8 mouse cellular contexts compared by ENCODE assay signal in the genomic region with DNA sequence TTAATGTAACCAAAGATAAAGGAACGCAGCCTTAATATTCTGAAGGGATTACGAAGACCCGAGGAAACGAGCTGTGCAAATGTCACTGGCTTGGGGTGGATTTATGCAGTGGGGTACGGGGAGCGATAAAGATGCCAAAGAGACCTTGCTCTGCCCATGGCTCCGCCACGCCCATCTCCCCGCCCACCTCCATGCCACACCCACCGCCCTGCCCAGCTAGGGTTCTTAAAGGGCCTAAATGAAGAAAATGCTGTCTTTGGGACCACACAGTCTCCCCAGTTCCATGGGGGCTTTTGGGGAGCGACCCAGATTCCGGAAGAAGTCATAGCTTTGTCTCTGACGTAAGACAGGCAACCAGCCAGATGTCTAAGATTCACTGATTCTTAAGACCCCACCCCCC.
DNase-seq lines count a peak whose midpoint lies in the region; ATAC-seq and TF ChIP-seq lines count a peak whose summit lies in the region.

No protein-coding gene starts in this region.

- peak; percentile 57 for DNase-seq in testis, postnatal 10 days (ENCODE audit: low spot score)
- DNase-seq in testis, postnatal 14 days (ENCODE audit: low spot score) = no peak
- peak; percentile 69 for DNase-seq in embryo, embryonic 11 days
- DNase-seq in midbrain, embryonic 11.5 days (ENCODE audit: low spot score, missing footprints) = peak; percentile 90
- DNase-seq in right cerebral cortex, adult 18-20 months = no peak
- no peak for DNase-seq in left cerebral cortex, adult 2 months (ENCODE audit: extremely low spot score in 1 of 2, low spot score in 2 of 2)

- intact Hi-C loops in left cerebral cortex, adult 2 months (cut with DNase I) = no loop called here

- H3K9ac ChIP-seq in intestine, postnatal 0 days (ENCODE audit: low read depth, low read length) = no peak overlapping the region
- H3K9ac ChIP-seq in midbrain, embryonic 11.5 days (ENCODE audit: low read length) = no peak overlapping the region

- WGBS in intestine, postnatal 0 days = 9% methylated on average over 13 of the region's 13 CpGs
- 10% methylated on average over 13 of the region's 13 CpGs for WGBS in midbrain, embryonic 11.5 days

- no peak for ATAC-seq in intestine, postnatal 0 days
- 0 out of 2 replicates have a peak, but pooled peaks have one; percentile 62 for ATAC-seq in midbrain, embryonic 11.5 days (ENCODE audit: low FRiP score)
- no peak for ATAC-seq in frontal cortex, adult (ENCODE audit: low TSS enrichment)

- no peak overlapping the region for H3K4me3 ChIP-seq in intestine, postnatal 0 days (ENCODE audit: low read depth, low read length)
- H3K4me3 ChIP-seq in midbrain, embryonic 11.5 days (ENCODE audit: low read depth, low read length) = no peak overlapping the region
- H3K4me3 ChIP-seq in left cerebral cortex, adult 2 months = no peak overlapping the region

- no peaks in the 10 kb centered on the region for H3K36me3 ChIP-seq in intestine, postnatal 0 days (ENCODE audit: control insufficient read depth, insufficient read depth)
- no peaks in the 10 kb centered on the region for H3K36me3 ChIP-seq in midbrain, embryonic 11.5 days (ENCODE audit: control insufficient read depth, insufficient read depth, low read length)

- H3K27ac ChIP-seq in intestine, postnatal 0 days (ENCODE audit: low read depth, low read length) = no peak overlapping the region
- no peak overlapping the region for H3K27ac ChIP-seq in midbrain, embryonic 11.5 days (ENCODE audit: low read depth, low read length)
- no peak overlapping the region for H3K27ac ChIP-seq in left cerebral cortex, adult 2 months

- TF ChIP-seq CTCF in intestine, postnatal 0 days (IDR thresholded peaks at IDR 0.05; ENCODE audit: low read depth) = no peak
- TF ChIP-seq CTCF in left cerebral cortex, adult 2 months (IDR thresholded peaks at IDR 0.05) = no peak

- H3K4me2 ChIP-seq in intestine, postnatal 0 days (replicated peaks; ENCODE audit: low read depth) = 0 out of 2 replicates have a peak overlapping the region, but pooled peaks have one; percentile 6
- H3K4me2 ChIP-seq in midbrain, embryonic 11.5 days = no peak overlapping the region; the same call in 1 of the 2 replicates

- peaks cover 3% of the 10 kb centered on the region; the same call in 1 of the 2 replicates for H3K4me1 ChIP-seq in intestine, postnatal 0 days (replicated peaks; ENCODE audit: control insufficient read depth, insufficient read depth, low read length)
- peaks cover 25% of the 10 kb centered on the region for H3K4me1 ChIP-seq in midbrain, embryonic 11.5 days (ENCODE audit: control insufficient read depth, insufficient read depth, low read length)

- peaks cover 33% of the 10 kb centered on the region for H3K27me3 ChIP-seq in intestine, postnatal 0 days (replicated peaks; ENCODE audit: control insufficient read depth, insufficient read depth, low read length)
- peaks cover 19% of the 10 kb centered on the region for H3K27me3 ChIP-seq in midbrain, embryonic 11.5 days (ENCODE audit: control insufficient read depth, insufficient read depth, low read length)

- H3K9me3 ChIP-seq in intestine, postnatal 0 days (ENCODE audit: control insufficient read depth) = no peaks in the 10 kb centered on the region
- H3K9me3 ChIP-seq in midbrain, embryonic 11.5 days (ENCODE audit: control insufficient read depth, low read length) = no peaks in the 10 kb centered on the region

Comparison
In these comparisons a context has a peak if more than half of its experiments do, and no peak if none do; other contexts are left out.
1. DNase-seq: peak in testis, postnatal 10 days (single experiment), embryo, embryonic 11 days (single experiment) and midbrain, embryonic 11.5 days (single experiment); none in testis, postnatal 14 days (single experiment), right cerebral cortex, adult 18-20 months (single experiment) and left cerebral cortex, adult 2 months (0 of 2).